Mouse (Mus musculus): ENCODE measurements around the gene Snai3. TPM values are rescaled to one million over a fixed set of nuclear protein-coding genes. Genes with fewer than 3 reads are reported as not detected.

Snai3 gene
- total and polyA plus RNA-seq, 3 experiments = 0.06 TPM; not detected in 2

GRCm38 (mm10) chr8:122419881-122420555 is 40.5 kb downstream of the Snai3 start:
- Histone ChIP-seq H3K9me3 (replicated peaks; ENCODE audit: insufficient read depth, low read length) (no peaks in the 10 kb centered on the region), H3K27me3 (ENCODE audit: control insufficient read depth in 1 of 2, insufficient read depth in 2 of 2, low read length in 2 of 2) (no peaks in the 10 kb centered on the region), H3K4me1 (ENCODE audit: control insufficient read depth in 1 of 2, insufficient read depth in 2 of 2, low read length in 2 of 2) (peaks cover 8% of the 10 kb centered on the region in 2 experiments), H3K4me3 (ENCODE audit: control insufficient read depth in 1 of 2, insufficient read depth in 1 of 2, low read depth in 2 of 2, low read length in 2 of 2) (no peak overlapping the region), H3K27ac (ENCODE audit: control insufficient read depth, low read depth, low read length) (no peak overlapping the region), H3K79me2 (ENCODE audit: control insufficient read depth, insufficient read depth, low read length, poor library complexity) (no peaks in the 10 kb centered on the region), H3K36me3 (ENCODE audit: control insufficient read depth in 1 of 2, insufficient read depth in 2 of 2, low read length in 2 of 2) (peaks cover 7 to 10% of the 10 kb centered on the region in 2 experiments), H3K9ac (ENCODE audit: control insufficient read depth, low read depth, low read length, poor library complexity, severe bottlenecking) (no peak overlapping the region)
- no peak for DNase-seq (ENCODE audit: low read depth, low spot score)
- TF ChIP-seq ETS1 (IDR thresholded peaks at IDR 0.05; ENCODE audit: low read depth, low read length) = no peak
- TF ChIP-seq RCOR1 (IDR thresholded peaks at IDR 0.05; ENCODE audit: low read depth, low read length) = no peak
- TF ChIP-seq E2F4 (IDR thresholded peaks at IDR 0.05; ENCODE audit: borderline replicate concordance, low read depth, low read length) = no peak
- no peak for TF ChIP-seq TAL1 (IDR thresholded peaks at IDR 0.05; ENCODE audit: low read length)
- TF ChIP-seq MEF2A (IDR thresholded peaks at IDR 0.05; ENCODE audit: extremely low read depth, insufficient replicate concordance, low read depth, low read length, poor library complexity, severe bottlenecking) = no peak
- TF ChIP-seq USF2 (IDR thresholded peaks at IDR 0.05; ENCODE audit: borderline replicate concordance in 1 of 2, insufficient read depth in 1 of 2, low read depth in 1 of 2, low read length in 2 of 2) = no peak
- no peak for TF ChIP-seq MXI1 (IDR thresholded peaks at IDR 0.05; ENCODE audit: low read depth, low read length)
- TF ChIP-seq JUND (IDR thresholded peaks at IDR 0.05; ENCODE audit: low read depth, low read length) = no peak
- no peak for TF ChIP-seq NELFE (IDR thresholded peaks at IDR 0.05; ENCODE audit: low read depth, low read length)
- no peak for TF ChIP-seq MAX (IDR thresholded peaks at IDR 0.05; ENCODE audit: low read length)
- TF ChIP-seq ZKSCAN1 (IDR thresholded peaks at IDR 0.05; ENCODE audit: low read depth, low read length) = no peak
- TF ChIP-seq EP300 (IDR thresholded peaks at IDR 0.05; ENCODE audit: low read depth in 1 of 2, low read length in 2 of 2) = no peak
- TF ChIP-seq SMC3 (IDR thresholded peaks at IDR 0.05; ENCODE audit: low read depth, low read length) = no peak
- no peak for TF ChIP-seq ZC3H11A (IDR thresholded peaks at IDR 0.05; ENCODE audit: low read depth, low read length)
- TF ChIP-seq ZMIZ1 (IDR thresholded peaks at IDR 0.05; ENCODE audit: low read depth, low read length) = no peak
- no peak for TF ChIP-seq ELF1 (IDR thresholded peaks at IDR 0.05; ENCODE audit: low read depth, low read length)
- no peak for TF ChIP-seq MAZ (IDR thresholded peaks at IDR 0.05; ENCODE audit: low read depth, low read length)
- TF ChIP-seq GABPA (IDR thresholded peaks at IDR 0.05; ENCODE audit: low read depth, low read length) = no peak
- TF ChIP-seq UBTF (IDR thresholded peaks at IDR 0.05; ENCODE audit: borderline replicate concordance, insufficient read depth, low read depth, low read length) = no peak
- TF ChIP-seq MYC (IDR thresholded peaks at IDR 0.05; ENCODE audit: low read depth, low read length) = no peak

Measured in MEL (cell line).